Mouse (Mus musculus): ENCODE measurements around the gene Slc39a5. TPM values are rescaled to one million over a fixed set of nuclear protein-coding genes. Genes with fewer than 3 reads are reported as not detected.

Gene Slc39a5
- total and polyA plus RNA-seq, 3 experiments: not detected

- TF ChIP-seq KAT2A (conservative IDR thresholded peaks at IDR 0.05; ENCODE audit: low read depth, low read length) (peak; percentile 46; the same call in 1 of the 2 replicates), RCOR1 (IDR thresholded peaks at IDR 0.05; ENCODE audit: low read depth, low read length) (no peak), POLR2A (IDR thresholded peaks at IDR 0.05; ENCODE audit: control insufficient read depth in 1 of 2, insufficient read depth in 1 of 2, low read depth in 1 of 2, low read length in 2 of 2, poor library complexity in 1 of 2) (peak; percentile 82 to 87; a peak in 3 of 4 replicates), RAD21 (IDR thresholded peaks at IDR 0.05; ENCODE audit: low read depth, low read length) (no peak), MAZ (IDR thresholded peaks at IDR 0.05; ENCODE audit: low read depth, low read length) (peak; percentile 72; the same call in 1 of the 2 replicates), ZC3H11A (IDR thresholded peaks at IDR 0.05; ENCODE audit: low read depth, low read length) (no peak), USF1 (IDR thresholded peaks at IDR 0.05; ENCODE audit: low read depth, low read length) (peak; percentile 80; the same call in 1 of the 2 replicates), MYB (IDR thresholded peaks at IDR 0.05; ENCODE audit: low read depth, low read length) (no peak), HCFC1 (IDR thresholded peaks at IDR 0.05; ENCODE audit: low read depth, low read length) (peak; percentile 89), MAFK (IDR thresholded peaks at IDR 0.05; ENCODE audit: borderline replicate concordance, low read depth, low read length) (no peak), SIN3A (IDR thresholded peaks at IDR 0.05; ENCODE audit: low read length) (peak; percentile 81; the same call in 1 of the 2 replicates)
Measured at GRCm38 (mm10) chr10:128368402-128369217, 32.4 kb downstream of the Slc39a5 start, which contains the start of gene Coq10a (continued).

GRCm38 (mm10) chr10:128367899-128368401 lies 33.1 kb downstream of the Slc39a5 start:
- peak overlapping the region; percentile 47 for H3K27ac ChIP-seq (ENCODE audit: control insufficient read depth, low read depth, low read length)
- DNase-seq (ENCODE audit: low read depth, low spot score): no peak
- H3K9me3 ChIP-seq (replicated peaks; ENCODE audit: insufficient read depth, low read length): no peaks in the 10 kb centered on the region
- TF ChIP-seq CHD2 (IDR thresholded peaks at IDR 0.05; ENCODE audit: low read length): no peak
- no peak for TF ChIP-seq GATA1 (IDR thresholded peaks at IDR 0.05; ENCODE audit: low read depth, low read length)
- 0 out of 2 replicates have a peak, but pooled peaks have one; percentile 6 for TF ChIP-seq SMC3 (IDR thresholded peaks at IDR 0.05; ENCODE audit: low read depth, low read length)
- H3K79me2 ChIP-seq (ENCODE audit: control insufficient read depth, insufficient read depth, low read length, poor library complexity): peaks cover 2% of the 10 kb centered on the region; the same call in 1 of the 2 replicates
- H3K9ac ChIP-seq (ENCODE audit: control insufficient read depth, low read depth, low read length, poor library complexity, severe bottlenecking): peak overlapping the region; percentile 75
- H3K4me3 ChIP-seq (ENCODE audit: control insufficient read depth in 1 of 2, insufficient read depth in 1 of 2, low read depth in 2 of 2, low read length in 2 of 2): peak overlapping the region; percentile 63 to 94
- H3K27me3 ChIP-seq (ENCODE audit: control insufficient read depth in 1 of 2, insufficient read depth in 2 of 2, low read length in 2 of 2): no peaks in the 10 kb centered on the region
- H3K4me1 ChIP-seq (ENCODE audit: control insufficient read depth in 1 of 2, insufficient read depth in 2 of 2, low read length in 2 of 2): peaks cover 11 to 14% of the 10 kb centered on the region in 2 experiments
- H3K36me3 ChIP-seq (ENCODE audit: control insufficient read depth in 1 of 2, insufficient read depth in 2 of 2, low read length in 2 of 2): peaks cover 6 to 9% of the 10 kb centered on the region in 2 experiments

GRCm38 (mm10) chr10:128362568-128362967 lies 38.5 kb downstream of the Slc39a5 start:
- peak; percentile 66 for DNase-seq (ENCODE audit: low read depth, low spot score)
- H3K27ac ChIP-seq (ENCODE audit: control insufficient read depth, low read depth, low read length): no peak overlapping the region
- H3K27me3 ChIP-seq (ENCODE audit: control insufficient read depth in 1 of 2, insufficient read depth in 2 of 2, low read length in 2 of 2): no peaks in the 10 kb centered on the region
- no peaks in the 10 kb centered on the region for H3K9me3 ChIP-seq (replicated peaks; ENCODE audit: insufficient read depth, low read length)
- H3K4me1 ChIP-seq (ENCODE audit: control insufficient read depth in 1 of 2, insufficient read depth in 2 of 2, low read length in 2 of 2): peaks cover 6 to 7% of the 10 kb centered on the region in 2 experiments
- no peak overlapping the region for H3K4me3 ChIP-seq (ENCODE audit: control insufficient read depth in 1 of 2, insufficient read depth in 1 of 2, low read depth in 2 of 2, low read length in 2 of 2)
- TF ChIP-seq MYC (IDR thresholded peaks at IDR 0.05; ENCODE audit: low read depth, low read length) (no peak), CTCF (IDR thresholded peaks at IDR 0.05 in 2 of 3, conservative IDR thresholded peaks at IDR 0.05 in 1 of 3; ENCODE audit: control insufficient read depth in 1 of 3, insufficient read depth in 1 of 3, low read depth in 2 of 3, low read length in 3 of 3, poor library complexity in 1 of 3, severe bottlenecking in 1 of 3) (peak; percentile 37 to 62 (median 52)), SMC3 (IDR thresholded peaks at IDR 0.05; ENCODE audit: low read depth, low read length) (peak; percentile 48), E2F4 (IDR thresholded peaks at IDR 0.05; ENCODE audit: borderline replicate concordance, low read depth, low read length) (no peak), SIN3A (IDR thresholded peaks at IDR 0.05; ENCODE audit: low read length) (no peak), POLR2A (IDR thresholded peaks at IDR 0.05; ENCODE audit: control insufficient read depth in 1 of 2, insufficient read depth in 1 of 2, low read depth in 1 of 2, low read length in 2 of 2, poor library complexity in 1 of 2) (no peak), HCFC1 (IDR thresholded peaks at IDR 0.05; ENCODE audit: low read depth, low read length) (no peak), ZMIZ1 (IDR thresholded peaks at IDR 0.05; ENCODE audit: low read depth, low read length) (0 out of 2 replicates have a peak, but pooled peaks have one; percentile 13), RAD21 (IDR thresholded peaks at IDR 0.05; ENCODE audit: low read depth, low read length) (peak; percentile 16)
- peaks cover 7 to 33% of the 10 kb centered on the region in 2 experiments for H3K36me3 ChIP-seq (ENCODE audit: control insufficient read depth in 1 of 2, insufficient read depth in 2 of 2, low read length in 2 of 2)
- H3K9ac ChIP-seq (ENCODE audit: control insufficient read depth, low read depth, low read length, poor library complexity, severe bottlenecking): no peak overlapping the region
- H3K79me2 ChIP-seq (ENCODE audit: control insufficient read depth, insufficient read depth, low read length, poor library complexity): no peaks in the 10 kb centered on the region; the same call in 1 of the 2 replicates
